Mouse (Mus musculus) limb, embryonic 13.5 days (tissue): ENCODE results near the gene 1110008P14Rik. TPM values are rescaled to one million over a fixed set of nuclear protein-coding genes. Genes with fewer than 3 reads are reported as not detected.

Source experiments
- ATAC-seq: fragments of 200-750 bp; cut with Nextera tagmentation; 2 replicates; pipeline ENCODE4 v1.8.0; 2017; ENCODE audit warnings: low read depth, moderate number of reproducible peaks, moderate TSS enrichment; ENCODE audit not compliant: low FRiP score
- H3K27ac ChIP-seq: fragments of 300-500 bp; sonication (generic); 2 replicates; pipeline ENCODE4 v1.5.1; 2015; ENCODE audit warnings: inconsistent platforms, mild to moderate bottlenecking, moderate library complexity
- H3K27me3 ChIP-seq: fragments of 300-500 bp; sonication (generic); 2 replicates; pipeline ENCODE4 v1.6.1; 2015; ENCODE audit warnings: mild to moderate bottlenecking, inconsistent platforms
- H3K36me3 ChIP-seq: fragments of 300-500 bp; sonication (generic); 2 replicates; pipeline ENCODE4 v1.6.1; 2015; ENCODE audit warnings: inconsistent platforms, mild to moderate bottlenecking, moderate library complexity
- H3K4me1 ChIP-seq: fragments of 300-500 bp; sonication (generic); 2 replicates; pipeline ENCODE4 v1.6.1; 2015; ENCODE audit warnings: inconsistent platforms
- H3K4me2 ChIP-seq: fragments of 300-500 bp; sonication (generic); replicated peaks from 2 replicates; pipeline ENCODE4 v1.6.1; 2015; ENCODE audit warnings: inconsistent platforms, mild to moderate bottlenecking, moderate library complexity
- H3K4me3 ChIP-seq: fragments of 300-500 bp; sonication (generic); 2 replicates; pipeline ENCODE4 v1.5.1; 2015; ENCODE audit warnings: moderate library complexity, mild to moderate bottlenecking, inconsistent platforms
- H3K9ac ChIP-seq: fragments of 300-500 bp; sonication (generic); 2 replicates; pipeline ENCODE4 v1.6.1; 2015; ENCODE audit warnings: mild to moderate bottlenecking, inconsistent platforms
- H3K9me3 ChIP-seq: fragments of 300-500 bp; sonication (generic); 2 replicates; pipeline ENCODE4 v1.6.1; 2016; ENCODE audit warnings: inconsistent platforms
- WGBS: fragments of 180-500 bp; shearing (Covaris S2); methylation state at CpG from one replicate; pipeline ENCODE4 v1.1.7; 2015; 5-methylcytosine and 5-hydroxymethylcytosine counted together
- polyA plus RNA-seq: library from polyadenylated mRNA; unstranded; fragments of >200 nt; fragmentation: Nextera tagmentation; extraction: Ambion mirVana; gene quantifications from 2 replicates; pipeline ENCODE4 v1.2.1, GENCODE M21; 2015

The 1110008P14Rik gene
- polyA plus RNA-seq, 1 experiment from 2014 or later = 48.7 TPM

GRCm38 (mm10) chr2:32420066-32420608 lies 38.4 kb upstream of the 1110008P14Rik start:
- 89% methylated on average over 12 of the region's 12 CpGs for WGBS
- H3K4me2 ChIP-seq = no peak overlapping the region
- H3K4me3 ChIP-seq = no peak overlapping the region
- H3K27me3 ChIP-seq = no peaks in the 10 kb centered on the region
- H3K9ac ChIP-seq = no peak overlapping the region
- no peaks in the 10 kb centered on the region for H3K9me3 ChIP-seq
- H3K27ac ChIP-seq = no peak overlapping the region
- peaks cover 62% of the 10 kb centered on the region for H3K36me3 ChIP-seq
- H3K4me1 ChIP-seq = peaks cover 34% of the 10 kb centered on the region
- ATAC-seq = no peak

GRCm38 (mm10) chr2:32419359-32419758 lies 37.6 kb upstream of the 1110008P14Rik start:
- peaks cover 26% of the 10 kb centered on the region for H3K4me1 ChIP-seq
- H3K36me3 ChIP-seq = peaks cover 69% of the 10 kb centered on the region
- no peaks in the 10 kb centered on the region for H3K27me3 ChIP-seq
- no peak overlapping the region for H3K9ac ChIP-seq
- ATAC-seq = no peak
- H3K27ac ChIP-seq = no peak overlapping the region
- WGBS = 92% methylated on average over 3 of the region's 3 CpGs
- no peak overlapping the region for H3K4me3 ChIP-seq
- H3K4me2 ChIP-seq = no peak overlapping the region
- no peaks in the 10 kb centered on the region for H3K9me3 ChIP-seq

GRCm38 (mm10) chr2:32418430-32419151 lies 36.9 kb upstream of the 1110008P14Rik start:
- Histone ChIP-seq H3K27me3 (no peaks in the 10 kb centered on the region), H3K9ac (no peak overlapping the region), H3K36me3 (peaks cover 76% of the 10 kb centered on the region), H3K27ac (no peak overlapping the region), H3K4me2 (no peak overlapping the region), H3K4me3 (no peak overlapping the region), H3K4me1 (peaks cover 20% of the 10 kb centered on the region), H3K9me3 (no peaks in the 10 kb centered on the region)
- no peak for ATAC-seq
- WGBS = 71% methylated on average over 12 of the region's 12 CpGs

GRCm38 (mm10) chr2:32417486-32417885 lies 35.7 kb upstream of the 1110008P14Rik start:
- no peak overlapping the region for H3K4me2 ChIP-seq
- H3K4me1 ChIP-seq = peaks cover 9% of the 10 kb centered on the region
- no peak for ATAC-seq
- peaks cover 80% of the 10 kb centered on the region for H3K36me3 ChIP-seq
- no peak overlapping the region for H3K4me3 ChIP-seq
- WGBS = 88% methylated on average over 8 of the region's 8 CpGs
- H3K9me3 ChIP-seq = no peaks in the 10 kb centered on the region
- H3K27ac ChIP-seq = no peak overlapping the region
- no peak overlapping the region for H3K9ac ChIP-seq
- no peaks in the 10 kb centered on the region for H3K27me3 ChIP-seq

- WGBS = 80% methylated on average over 2 of the region's 2 CpGs
- Histone ChIP-seq H3K27me3 (no peaks in the 10 kb centered on the region), H3K4me1 (no peaks in the 10 kb centered on the region), H3K4me3 (no peak overlapping the region), H3K36me3 (peaks cover 80% of the 10 kb centered on the region), H3K4me2 (no peak overlapping the region), H3K9ac (no peak overlapping the region), H3K27ac (no peak overlapping the region), H3K9me3 (no peaks in the 10 kb centered on the region)
- no peak for ATAC-seq
These were observed 34.8 kb upstream of the 1110008P14Rik start for GRCm38 (mm10) chr2:32416556-32416955.

GRCm38 (mm10) chr2:32415801-32416200 lies 34.1 kb upstream of the 1110008P14Rik start:
- WGBS = 93% methylated on average over 12 of the region's 12 CpGs

GRCm38 (mm10) chr2:32413936-32414335 lies 32.2 kb upstream of the 1110008P14Rik start:
- H3K36me3 ChIP-seq = peaks cover 56% of the 10 kb centered on the region

More at GRCm38 (mm10) chr2:32415801-32416200, 34.1 kb upstream of the 1110008P14Rik start:
- Histone ChIP-seq H3K4me3 (no peak overlapping the region), H3K9ac (no peak overlapping the region), H3K36me3 (peaks cover 75% of the 10 kb centered on the region), H3K9me3 (no peaks in the 10 kb centered on the region), H3K27ac (no peak overlapping the region), H3K4me2 (no peak overlapping the region), H3K27me3 (no peaks in the 10 kb centered on the region), H3K4me1 (no peaks in the 10 kb centered on the region)
- ATAC-seq = no peak

GRCm38 (mm10) chr2:32412742-32413531 lies 31.2 kb upstream of the 1110008P14Rik start:
- Histone ChIP-seq H3K9me3 (no peaks in the 10 kb centered on the region), H3K4me1 (peaks cover 13% of the 10 kb centered on the region), H3K27me3 (no peaks in the 10 kb centered on the region), H3K4me2 (no peak overlapping the region), H3K9ac (no peak overlapping the region), H3K36me3 (peaks cover 47% of the 10 kb centered on the region), H3K4me3 (no peak overlapping the region), H3K27ac (no peak overlapping the region)
- no peak for ATAC-seq
- 86% methylated on average over 6 of the region's 6 CpGs for WGBS

More at GRCm38 (mm10) chr2:32413936-32414335, 32.2 kb upstream of the 1110008P14Rik start:
- Histone ChIP-seq H3K27me3 (no peaks in the 10 kb centered on the region), H3K27ac (no peak overlapping the region), H3K9me3 (no peaks in the 10 kb centered on the region), H3K4me3 (no peak overlapping the region), H3K9ac (no peak overlapping the region), H3K4me2 (no peak overlapping the region), H3K4me1 (peaks cover 6% of the 10 kb centered on the region)
- ATAC-seq = no peak
- 41% methylated on average over 5 of the region's 5 CpGs for WGBS

- H3K27me3 ChIP-seq = no peaks in the 10 kb centered on the region
- H3K36me3 ChIP-seq = peaks cover 31% of the 10 kb centered on the region
- H3K4me3 ChIP-seq = no peak overlapping the region
- no peaks in the 10 kb centered on the region for H3K9me3 ChIP-seq
- no peak overlapping the region for H3K27ac ChIP-seq
- ATAC-seq = no peak
- WGBS = 81% methylated on average over 7 of the region's 7 CpGs
- peaks cover 13% of the 10 kb centered on the region for H3K4me1 ChIP-seq
- H3K9ac ChIP-seq = no peak overlapping the region
- H3K4me2 ChIP-seq = no peak overlapping the region
These were observed 29.7 kb upstream of the 1110008P14Rik start for GRCm38 (mm10) chr2:32411407-32411806.

- peak overlapping the region; percentile 59 for H3K9ac ChIP-seq
- peak; percentile 74 for ATAC-seq
These were observed 27.0 kb upstream of the 1110008P14Rik start for GRCm38 (mm10) chr2:32408429-32409424.

GRCm38 (mm10) chr2:32407144-32407824 lies 25.5 kb upstream of the 1110008P14Rik start:
- Histone ChIP-seq H3K9ac (no peak overlapping the region), H3K36me3 (peaks cover 10% of the 10 kb centered on the region), H3K27me3 (no peaks in the 10 kb centered on the region), H3K4me1 (peaks cover 13% of the 10 kb centered on the region), H3K4me2 (no peak overlapping the region), H3K9me3 (no peaks in the 10 kb centered on the region), H3K4me3 (no peak overlapping the region), H3K27ac (peak overlapping the region; percentile 48; the same call in 1 of the 2 replicates)
- WGBS = 80% methylated on average over 7 of the region's 7 CpGs
- no peak for ATAC-seq

More at GRCm38 (mm10) chr2:32408429-32409424, 27.0 kb upstream of the 1110008P14Rik start:
- H3K4me1 ChIP-seq = peaks cover 13% of the 10 kb centered on the region
- 26% methylated on average over 25 of the region's 25 CpGs for WGBS
- H3K9me3 ChIP-seq = no peaks in the 10 kb centered on the region
- H3K27ac ChIP-seq = peak overlapping the region; percentile 92
- H3K4me3 ChIP-seq = peak overlapping the region; percentile 14; the same call in 1 of the 2 replicates
- no peaks in the 10 kb centered on the region for H3K27me3 ChIP-seq
- peaks cover 4% of the 10 kb centered on the region for H3K36me3 ChIP-seq
- H3K4me2 ChIP-seq = peak overlapping the region; percentile 49
